Mouse (Mus musculus) myocyte (in vitro differentiated cells): ENCODE results near the gene Amz2. TPM values are rescaled to one million over a fixed set of nuclear protein-coding genes. Genes with fewer than 3 reads are reported as not detected.

Source experiments
- H3K27me3 ChIP-seq: one replicate; pipeline ENCODE4 v1.6.1; 2011; ENCODE audit not compliant: control insufficient read depth, insufficient read depth, insufficient read length
- H3K36me3 ChIP-seq: one replicate; pipeline ENCODE4 v1.6.1; 2011; ENCODE audit not compliant: control insufficient read depth, insufficient read depth
- H3K4me2 ChIP-seq: one replicate; pipeline ENCODE4 v1.6.1; 2011; ENCODE audit warnings: low read depth, control low read depth
- H3K4me3 ChIP-seq: one replicate; pipeline ENCODE4 v1.5.1; 2011; ENCODE audit warnings: mild to moderate bottlenecking, control low read depth, moderate library complexity
- H3K79me2 ChIP-seq: one replicate; pipeline ENCODE4 v1.6.1; 2011; ENCODE audit not compliant: control insufficient read depth, insufficient read depth
- H3ac ChIP-seq: one replicate; pipeline ENCODE4 v1.6.1; 2011; ENCODE audit not compliant: control insufficient read depth, insufficient read length
- CEBPB ChIP-seq: IDR thresholded peaks from 2 replicates; pipeline ENCODE4 v1.6.1; 2011; ENCODE audit warnings: mild to moderate bottlenecking, moderate library complexity; ENCODE audit not compliant: poor library complexity, insufficient read depth, severe bottlenecking
- E2F4 ChIP-seq: IDR thresholded peaks from one replicate; pipeline ENCODE4 v1.6.1; 2011; ENCODE audit warnings: mild to moderate bottlenecking, control low read depth, moderate library complexity; ENCODE audit not compliant: insufficient read depth
- MAX ChIP-seq: IDR thresholded peaks from one replicate; pipeline ENCODE4 v1.6.1; 2011; ENCODE audit warnings: low read depth, mild to moderate bottlenecking, control low read depth
- MYOD1 ChIP-seq, 3 experiments: IDR thresholded peaks; one replicate each; pipeline ENCODE4 v1.6.1; 2011; ENCODE audit warnings: control low read depth in 2 of 3, low read depth in 2 of 3, mild to moderate bottlenecking in 2 of 3, moderate library complexity in 1 of 3; ENCODE audit not compliant: insufficient read length in 2 of 3, control insufficient read depth in 1 of 3
- MYOG ChIP-seq, 3 experiments: IDR thresholded peaks; one replicate each; pipeline ENCODE4 v1.6.1; 2011; ENCODE audit warnings: control low read depth in 2 of 3, low read depth in 2 of 3, mild to moderate bottlenecking in 2 of 3; ENCODE audit not compliant: insufficient read length in 2 of 3, control insufficient read depth in 1 of 3, insufficient read depth in 1 of 3
- POLR2A ChIP-seq: IDR thresholded peaks from one replicate; pipeline ENCODE4 v1.6.1; 2011; ENCODE audit warnings: low read depth, mild to moderate bottlenecking, control low read depth, moderate library complexity; ENCODE audit not compliant: insufficient read length
- POLR2AphosphoS2 ChIP-seq: IDR thresholded peaks from one replicate; pipeline ENCODE4 v1.6.1; 2011; ENCODE audit warnings: low read depth, control low read depth; ENCODE audit not compliant: insufficient read length
- REST ChIP-seq: IDR thresholded peaks from one replicate; pipeline ENCODE4 v1.6.1; 2011; ENCODE audit warnings: mild to moderate bottlenecking, control low read depth, moderate library complexity; ENCODE audit not compliant: insufficient read depth, insufficient read length
- SRF ChIP-seq: IDR thresholded peaks from one replicate; pipeline ENCODE4 v1.6.1; 2011; ENCODE audit warnings: low read depth; ENCODE audit not compliant: control insufficient read depth, insufficient read length
- TCF12 ChIP-seq: IDR thresholded peaks from one replicate; pipeline ENCODE4 v1.6.1; 2011; ENCODE audit warnings: mild to moderate bottlenecking, control low read depth; ENCODE audit not compliant: poor library complexity, insufficient read depth, severe bottlenecking
- TCF3 ChIP-seq: IDR thresholded peaks from one replicate; pipeline ENCODE4 v1.6.1; 2011; ENCODE audit warnings: low read depth, control low read depth; ENCODE audit not compliant: insufficient read length
- USF1 ChIP-seq: IDR thresholded peaks from one replicate; pipeline ENCODE4 v1.6.1; 2011; ENCODE audit warnings: low read depth, mild to moderate bottlenecking, control low read depth, moderate library complexity
- polyA plus RNA-seq: library from polyadenylated mRNA; unstranded; fragments of >200 nt; fragmentation: generic; extraction: Trizol; gene quantifications from one replicate; pipeline ENCODE4 v1.2.1, GENCODE M21; 2012; ENCODE audit warnings: missing spikeins

Gene Amz2
- polyA plus RNA-seq, 1 experiment, result 31.5 TPM

DNA sequence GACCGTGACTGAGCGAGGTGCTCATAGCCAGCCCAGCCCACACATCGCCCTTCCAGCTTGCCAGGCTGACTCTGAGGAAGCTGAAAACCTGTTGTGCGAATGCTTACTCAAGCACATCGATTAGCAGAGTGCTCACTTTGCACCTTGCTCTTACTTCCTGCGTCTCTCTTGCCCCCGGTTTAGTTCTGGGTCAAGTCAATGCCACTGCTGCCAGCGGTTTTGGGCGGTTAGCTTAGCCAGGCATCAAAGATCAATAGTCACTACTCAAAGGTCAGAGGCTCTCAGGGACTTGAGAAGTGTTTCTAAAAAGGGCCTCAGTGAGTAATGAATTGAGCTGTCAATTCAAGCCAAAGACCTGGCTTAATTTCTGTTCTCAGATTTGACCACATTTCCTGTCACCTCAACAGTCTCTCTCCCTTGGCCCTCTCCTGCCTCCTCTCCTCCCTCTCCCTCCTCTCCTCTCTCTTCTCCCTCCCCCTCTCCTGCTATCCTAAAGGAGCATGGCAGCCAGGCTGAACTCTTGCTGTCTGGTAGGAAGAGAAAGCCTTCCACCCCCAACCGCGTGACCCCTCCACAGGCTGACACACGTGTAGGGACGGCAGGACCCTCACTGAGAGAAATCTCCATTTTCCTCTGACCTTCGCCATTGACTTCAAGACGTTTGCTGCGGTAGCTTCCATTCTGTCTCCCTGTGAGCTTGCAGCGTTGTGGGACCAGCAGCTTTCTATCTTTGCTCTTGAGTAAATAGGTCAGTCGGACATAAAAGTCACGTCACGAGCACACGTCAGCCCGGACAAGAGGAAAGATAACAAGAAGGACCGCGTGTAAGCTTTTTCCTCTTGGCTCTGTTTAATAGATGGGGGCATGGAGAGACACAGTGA, 69.4 kb downstream of the Amz2 start:
- Histone ChIP-seq H3K4me3 (no peak overlapping the region), H3ac (no peak overlapping the region), H3K4me2 (no peak overlapping the region)

GRCm38 (mm10) chr11:109495771-109496474, 70.2 kb downstream of the Amz2 start:
- Histone ChIP-seq H3ac (no peak overlapping the region), H3K36me3 (no peaks in the 10 kb centered on the region), H3K4me2 (no peak overlapping the region), H3K79me2 (no peaks in the 10 kb centered on the region), H3K27me3 (no peaks in the 10 kb centered on the region), H3K4me3 (no peak overlapping the region)
- TF ChIP-seq POLR2AphosphoS2, result no peak
- no peak for TF ChIP-seq USF1
- no peak for TF ChIP-seq SRF
- TF ChIP-seq MYOD1 (IDR thresholded peaks at IDR 0.05; ENCODE audit: control insufficient read depth in 1 of 3, insufficient read length in 2 of 3, low read depth in 2 of 3), result no peak
- TF ChIP-seq POLR2A, result no peak
- no peak for TF ChIP-seq MAX
- TF ChIP-seq TCF12, result no peak
- TF ChIP-seq E2F4, result no peak
- no peak for TF ChIP-seq MYOG (IDR thresholded peaks at IDR 0.05; ENCODE audit: control insufficient read depth in 1 of 3, insufficient read depth in 1 of 3, insufficient read length in 2 of 3, low read depth in 2 of 3)

More for the DNA sequence above, 69.4 kb downstream of the Amz2 start:
- no peak for TF ChIP-seq USF1
- TF ChIP-seq POLR2AphosphoS2, result no peak
- TF ChIP-seq E2F4, result no peak
- no peak for TF ChIP-seq POLR2A
- TF ChIP-seq TCF3, result no peak
- TF ChIP-seq MAX, result no peak
- no peak for TF ChIP-seq MYOD1 (IDR thresholded peaks at IDR 0.05; ENCODE audit: control insufficient read depth in 1 of 3, insufficient read length in 2 of 3, low read depth in 2 of 3)
- no peak for TF ChIP-seq CEBPB
- TF ChIP-seq REST, result no peak
- no peak for TF ChIP-seq MYOG (IDR thresholded peaks at IDR 0.05; ENCODE audit: control insufficient read depth in 1 of 3, insufficient read depth in 1 of 3, insufficient read length in 2 of 3, low read depth in 2 of 3)
- Histone ChIP-seq H3K79me2 (no peaks in the 10 kb centered on the region), H3K36me3 (no peaks in the 10 kb centered on the region), H3K27me3 (no peaks in the 10 kb centered on the region)

- H3K4me3 ChIP-seq, result no peak overlapping the region
Measured at GRCm38 (mm10) chr11:109496475-109496993, 70.8 kb downstream of the Amz2 start.

GRCm38 (mm10) chr11:109496996-109497714, 71.4 kb downstream of the Amz2 start:
- TF ChIP-seq CEBPB, result no peak
- TF ChIP-seq REST, result no peak
- no peak for TF ChIP-seq POLR2AphosphoS2
- no peak for TF ChIP-seq MYOG (IDR thresholded peaks at IDR 0.05; ENCODE audit: control insufficient read depth in 1 of 3, insufficient read depth in 1 of 3, insufficient read length in 2 of 3, low read depth in 2 of 3)
- Histone ChIP-seq H3K27me3 (no peaks in the 10 kb centered on the region), H3K4me3 (no peak overlapping the region), H3ac (no peak overlapping the region), H3K4me2 (no peak overlapping the region), H3K36me3 (no peaks in the 10 kb centered on the region), H3K79me2 (no peaks in the 10 kb centered on the region)

More at GRCm38 (mm10) chr11:109496475-109496993, 70.8 kb downstream of the Amz2 start:
- Histone ChIP-seq H3K27me3 (no peaks in the 10 kb centered on the region), H3ac (no peak overlapping the region), H3K79me2 (no peaks in the 10 kb centered on the region), H3K36me3 (no peaks in the 10 kb centered on the region), H3K4me2 (no peak overlapping the region)
- TF ChIP-seq CEBPB (no peak), MYOD1 (IDR thresholded peaks at IDR 0.05; ENCODE audit: control insufficient read depth in 1 of 3, insufficient read length in 2 of 3, low read depth in 2 of 3) (no peak), MYOG (IDR thresholded peaks at IDR 0.05; ENCODE audit: control insufficient read depth in 1 of 3, insufficient read depth in 1 of 3, insufficient read length in 2 of 3, low read depth in 2 of 3) (no peak), E2F4 (no peak), POLR2A (no peak), TCF3 (no peak), SRF (no peak), POLR2AphosphoS2 (no peak), MAX (no peak), TCF12 (no peak), USF1 (no peak), REST (no peak)
